Mouse (Mus musculus) CH12F3 (cell line): Measurements from ENCODE around the gene H2-M5.
"Not testable (repeated sequence)": the region's sequence is repeated elsewhere in the genome, so short reads cannot be mapped to it uniquely, and the experiment has no call there.

Source experiments
- in situ Hi-C: fragments of 300-500 bp; cut with MboI; formaldehyde crosslinking; loops from 2 replicates; pipeline ENCODE4 v1.14.3; 2020; ENCODE audit warnings: low sequenced_read_pairs

H2-M5 gene

DNA sequence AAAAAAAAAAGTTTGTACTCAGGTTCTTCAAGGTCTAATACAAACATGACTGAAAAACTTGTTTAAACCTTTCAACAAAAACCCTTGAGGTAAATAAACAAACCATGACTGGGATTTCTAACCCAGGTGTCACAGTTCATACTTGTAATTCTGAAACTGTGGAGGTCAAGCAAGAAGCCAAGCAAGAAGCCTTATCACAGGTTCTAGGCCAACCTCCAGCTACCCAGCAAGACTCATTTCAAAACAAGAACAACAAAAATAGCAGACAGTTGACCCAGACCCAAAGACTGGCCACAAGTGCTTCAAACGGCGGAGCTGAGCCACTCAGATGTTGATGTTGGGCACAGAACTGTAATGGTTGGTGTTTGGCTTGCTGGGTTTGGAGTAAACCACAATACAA lies 5.2 kb upstream of the H2-M5 start:
- in situ Hi-C loops = no loop called here

DNA sequence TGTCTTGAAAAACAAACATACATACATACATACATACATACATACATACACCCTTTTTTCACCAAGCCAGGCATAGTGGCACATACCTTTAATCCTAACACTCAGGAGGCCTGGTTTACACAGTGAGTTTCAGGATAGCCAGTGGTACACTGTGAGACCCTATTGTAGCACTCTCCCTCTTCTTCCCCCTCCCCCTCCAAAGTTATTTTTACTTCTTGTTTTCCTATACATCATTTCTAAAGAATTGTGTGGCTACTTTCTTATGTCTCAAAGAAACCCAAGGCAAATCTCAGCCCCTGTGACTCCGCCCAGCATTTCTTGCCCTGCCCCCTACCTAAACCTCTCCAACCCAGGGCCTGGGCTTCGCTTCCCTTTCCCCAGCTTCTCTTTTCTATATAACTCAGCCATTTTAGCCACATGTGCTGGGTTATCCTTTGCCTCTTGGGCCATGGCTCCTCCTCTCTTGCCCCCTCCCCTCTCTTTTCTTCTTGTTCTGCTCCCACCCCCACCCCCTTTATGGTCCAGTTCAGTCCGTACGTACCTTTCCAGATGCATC lies 4.5 kb upstream of the H2-M5 start:
- in situ Hi-C loops = no loop called here

DNA sequence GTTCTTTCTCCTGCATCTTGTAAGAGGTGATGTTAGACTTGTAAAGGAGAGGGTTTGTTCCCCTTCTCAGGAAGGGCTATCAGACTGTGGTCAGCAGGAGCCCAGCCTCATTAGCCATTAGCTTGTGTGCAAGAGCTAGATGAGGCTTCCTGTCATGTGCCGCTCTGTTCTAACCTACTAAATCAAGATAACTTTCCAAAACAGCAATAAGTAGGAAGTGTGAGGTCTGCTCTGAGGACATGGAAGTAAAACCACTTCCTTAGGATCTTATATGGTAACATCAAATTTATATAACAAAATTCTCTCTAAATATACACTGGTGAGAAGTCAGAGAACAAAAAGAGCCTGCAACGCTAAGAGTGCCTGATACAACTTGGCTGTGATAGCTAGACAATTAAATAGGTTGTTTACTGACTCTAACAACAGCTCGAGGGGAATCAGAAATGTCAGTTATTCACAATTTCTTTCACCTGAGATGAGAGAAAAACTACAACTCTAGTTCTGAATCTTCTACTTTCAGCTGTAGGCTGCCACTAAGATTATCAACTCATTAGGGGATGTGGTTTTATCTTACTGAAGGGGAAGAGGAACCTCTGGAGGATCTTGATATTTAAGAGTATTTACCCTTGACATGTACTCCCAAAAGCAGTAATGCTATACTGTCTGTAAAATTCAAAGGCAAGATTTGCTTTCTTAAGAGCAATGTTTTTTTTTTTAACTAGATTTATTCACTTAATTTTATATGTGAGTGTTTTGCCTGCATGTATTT lies 3.2 kb upstream of the H2-M5 start:
- in situ Hi-C loops = no loop called here

DNA sequence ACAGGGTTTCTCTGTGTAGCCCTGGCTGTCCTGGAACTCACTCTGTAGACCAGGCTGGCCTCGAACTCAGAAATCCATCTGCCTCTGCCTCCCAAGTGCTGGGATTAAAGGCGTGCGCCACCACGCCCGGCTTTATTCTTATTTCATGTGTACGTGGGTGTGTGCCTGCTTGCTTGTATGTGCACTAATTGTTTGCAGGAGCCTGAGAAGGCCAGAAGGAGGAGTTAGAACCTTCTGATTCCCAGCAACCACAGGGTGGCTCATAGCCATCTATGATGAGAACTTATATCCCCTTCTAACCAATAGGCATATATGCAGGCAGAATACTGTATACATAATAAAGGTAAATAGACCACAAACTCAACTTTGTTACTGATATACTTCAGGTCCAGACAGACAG lies 1.3 kb upstream of the H2-M5 start:
- in situ Hi-C loops = not testable (repeated sequence)

DNA sequence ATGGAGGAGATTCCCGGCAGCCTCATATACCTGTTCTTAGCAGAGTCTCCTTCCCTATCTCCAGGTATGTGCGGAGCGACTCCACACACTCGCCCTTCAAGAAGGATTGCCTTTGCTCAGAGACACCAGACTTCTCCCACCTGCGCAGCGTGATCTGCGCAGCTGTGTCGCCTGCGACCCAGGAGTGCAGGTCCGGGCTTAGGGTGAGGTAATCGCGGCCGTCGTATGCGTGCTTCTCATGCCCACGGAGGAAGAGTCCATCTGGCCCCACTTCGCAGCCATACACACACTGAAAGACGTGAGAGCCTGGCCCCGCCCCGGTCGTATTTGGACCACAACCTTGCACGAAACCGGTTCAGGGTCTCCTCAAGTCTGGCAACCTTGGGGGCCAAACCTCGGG lies 862 bp downstream of the H2-M5 start:
- in situ Hi-C loops = no loop called here

DNA sequence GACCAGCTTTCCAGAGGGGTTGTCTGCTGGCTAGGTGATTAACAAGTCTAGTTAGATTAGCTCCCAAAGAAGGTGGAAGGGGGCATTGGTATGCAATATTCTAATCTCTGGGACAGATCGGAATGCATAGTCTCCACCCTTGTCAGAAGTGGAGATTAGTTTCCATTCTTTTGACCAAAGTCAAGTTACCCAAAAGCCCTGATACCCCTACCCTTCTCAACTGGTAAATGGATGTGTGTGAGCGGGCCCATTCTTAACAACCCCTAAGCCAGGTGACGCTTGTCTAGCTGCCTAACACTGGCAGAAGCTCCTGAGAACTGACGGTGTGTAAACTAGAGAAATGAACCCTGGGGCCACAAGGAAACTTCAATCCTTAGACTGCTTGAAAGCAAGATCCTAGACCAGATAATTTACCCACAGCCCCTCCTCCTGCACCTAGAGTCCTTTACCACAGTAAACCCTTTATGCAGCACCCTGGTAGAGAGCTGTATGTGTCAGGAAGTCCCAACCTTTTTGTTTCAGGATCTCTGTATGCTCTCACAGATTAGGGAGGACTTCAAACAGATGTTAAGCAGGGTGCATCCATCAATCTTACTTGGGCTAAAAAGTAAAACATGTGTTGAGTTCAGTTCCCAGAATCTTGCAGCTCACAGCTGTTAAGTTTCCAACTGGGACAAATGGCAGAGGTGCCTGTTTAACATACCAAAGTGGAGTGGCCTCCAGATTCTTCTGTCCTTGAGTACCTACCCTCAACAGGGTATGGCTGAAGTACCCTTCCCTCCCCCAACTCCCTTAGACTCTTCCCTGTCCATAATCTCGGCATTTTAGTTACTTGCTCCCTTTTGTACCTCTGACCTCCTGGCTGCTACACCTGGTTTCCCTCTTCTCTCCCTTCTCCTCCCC lies 6.8 kb downstream of the H2-M5 start:
- in situ Hi-C loops = no loop called here

DNA sequence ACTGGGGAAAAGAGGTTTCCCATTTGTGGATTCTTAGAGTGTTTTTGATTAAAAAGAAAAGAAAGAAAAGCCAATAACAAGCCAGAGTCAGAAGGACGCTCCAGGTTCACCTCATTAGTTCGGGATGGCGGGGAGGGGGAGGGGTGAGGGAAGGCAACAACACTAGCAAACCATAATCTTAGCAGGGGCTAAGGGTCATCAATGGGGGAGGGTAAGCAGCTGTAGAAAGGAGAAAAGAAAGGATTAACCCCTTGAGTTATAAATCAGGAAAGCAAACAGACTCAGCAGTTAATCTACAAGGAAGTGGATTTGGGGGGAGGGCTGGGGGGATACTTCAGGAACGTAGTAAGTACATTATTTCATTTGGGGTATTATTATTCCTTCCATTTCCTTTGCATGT lies 7.5 kb downstream of the H2-M5 start:
- in situ Hi-C loops = no loop called here

DNA sequence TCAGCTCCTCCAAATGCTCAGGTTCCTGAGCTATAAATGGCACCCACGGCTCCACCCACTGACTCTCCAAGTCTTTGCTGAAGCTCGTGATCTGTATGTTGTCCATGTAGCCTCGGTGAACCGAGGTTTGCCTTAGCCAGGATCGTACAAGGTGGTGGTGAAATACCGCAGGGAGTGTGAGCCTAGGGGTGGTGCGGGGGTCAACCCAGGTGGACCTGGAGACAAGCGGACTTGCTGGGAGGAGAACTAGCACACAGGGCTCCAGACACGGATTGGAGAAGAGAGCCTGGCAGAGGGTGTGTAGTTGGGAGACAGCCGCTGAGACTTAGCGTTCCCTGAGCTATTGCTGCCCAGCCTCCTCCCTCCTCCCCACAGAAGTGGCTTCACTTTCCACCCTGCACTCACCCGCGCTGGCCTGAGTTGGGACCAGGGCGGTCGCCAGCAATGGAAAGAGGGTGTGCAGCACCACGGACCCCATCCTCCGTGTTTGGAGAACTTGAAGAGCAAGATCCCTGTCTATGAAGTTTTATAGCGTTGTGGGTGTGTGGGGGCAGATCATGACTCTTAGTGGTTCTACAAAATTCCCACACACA lies 8.0 kb downstream of the H2-M5 start, which contains the start of gene 2410137M14Rik:
TSS of gene 2410137M14Rik (minus strand) at position 17 of the 593 bp plus-strand sequence.
- in situ Hi-C loops = no loop called here

DNA sequence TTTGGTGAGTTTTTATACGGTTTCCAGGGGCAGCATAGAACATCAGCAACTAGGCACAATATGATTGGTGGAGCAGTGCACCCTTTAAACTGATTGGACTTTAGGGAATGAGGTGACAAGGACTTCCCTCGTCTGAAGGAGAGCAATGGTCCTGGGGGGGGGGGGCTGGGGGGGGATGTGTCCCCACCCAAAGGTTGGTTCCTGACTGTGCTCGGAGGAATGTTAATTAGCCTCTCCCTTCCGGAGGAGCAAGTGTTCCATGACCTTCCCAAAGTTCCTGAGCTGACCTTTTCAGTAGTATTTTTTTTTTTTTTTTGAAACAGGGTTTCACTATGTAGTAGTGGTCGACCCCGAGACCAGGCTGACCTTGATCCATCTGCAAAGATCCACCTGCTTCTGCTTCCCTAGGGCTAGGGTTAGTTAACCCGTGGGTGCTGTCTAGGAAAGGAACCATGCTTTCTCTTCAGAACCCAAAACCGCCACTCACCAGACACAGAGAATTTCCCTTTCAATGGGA lies 16.0 kb downstream of the H2-M5 start:
- in situ Hi-C loops = no loop called here

DNA sequence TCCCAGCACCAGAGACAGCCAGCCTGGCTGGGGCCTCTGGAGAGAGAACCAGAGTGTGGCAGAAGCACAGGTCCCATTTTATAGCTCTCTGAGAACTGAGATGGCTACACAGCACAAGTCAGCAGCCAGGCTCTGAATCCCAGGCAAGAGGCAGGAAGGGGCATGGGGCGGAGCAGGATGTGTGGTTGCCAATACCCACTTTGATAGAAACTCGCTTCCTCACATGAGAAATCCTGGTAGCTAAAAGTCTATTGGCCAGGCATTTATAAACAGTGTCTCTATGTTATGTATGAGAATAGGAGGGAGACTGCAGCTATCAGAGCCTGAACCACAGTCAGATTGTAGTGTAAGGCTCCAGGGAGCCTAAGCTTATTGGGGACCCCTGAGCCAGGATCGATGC lies 16.5 kb downstream of the H2-M5 start:
- in situ Hi-C loops = no loop called here

DNA sequence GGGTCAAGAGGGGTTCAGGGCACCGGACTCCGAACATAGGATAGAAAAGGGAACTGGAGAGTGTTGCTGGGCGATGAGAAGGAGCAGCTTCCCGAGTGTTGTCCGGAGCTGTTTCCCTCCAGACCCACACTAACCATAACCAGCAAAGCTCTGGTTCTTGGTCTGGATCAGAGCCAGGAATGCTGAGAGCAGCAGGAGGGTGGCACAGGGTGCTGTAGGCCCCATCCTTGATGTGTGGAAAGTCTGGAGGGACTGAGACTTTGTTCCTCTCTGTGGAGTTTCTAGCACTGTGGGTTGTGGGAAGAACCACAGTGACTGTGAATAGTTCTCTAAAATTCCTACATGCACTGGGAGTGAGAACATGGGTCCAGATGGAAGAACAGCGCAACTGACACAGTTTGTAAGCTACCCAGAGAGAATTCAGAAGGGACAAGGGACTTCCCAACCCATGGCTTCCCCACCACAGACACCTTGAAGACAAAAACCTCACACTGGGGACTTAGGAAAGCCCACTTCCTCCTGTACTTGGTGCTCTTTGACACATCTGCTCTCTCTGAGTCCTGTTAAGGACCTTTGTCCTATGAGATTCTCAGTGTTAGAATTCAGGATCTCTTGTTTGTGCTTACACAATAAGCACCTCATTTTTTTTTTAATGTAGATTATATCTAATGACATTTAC lies 18.0 kb downstream of the H2-M5 start:
- in situ Hi-C loops = no loop called here

DNA sequence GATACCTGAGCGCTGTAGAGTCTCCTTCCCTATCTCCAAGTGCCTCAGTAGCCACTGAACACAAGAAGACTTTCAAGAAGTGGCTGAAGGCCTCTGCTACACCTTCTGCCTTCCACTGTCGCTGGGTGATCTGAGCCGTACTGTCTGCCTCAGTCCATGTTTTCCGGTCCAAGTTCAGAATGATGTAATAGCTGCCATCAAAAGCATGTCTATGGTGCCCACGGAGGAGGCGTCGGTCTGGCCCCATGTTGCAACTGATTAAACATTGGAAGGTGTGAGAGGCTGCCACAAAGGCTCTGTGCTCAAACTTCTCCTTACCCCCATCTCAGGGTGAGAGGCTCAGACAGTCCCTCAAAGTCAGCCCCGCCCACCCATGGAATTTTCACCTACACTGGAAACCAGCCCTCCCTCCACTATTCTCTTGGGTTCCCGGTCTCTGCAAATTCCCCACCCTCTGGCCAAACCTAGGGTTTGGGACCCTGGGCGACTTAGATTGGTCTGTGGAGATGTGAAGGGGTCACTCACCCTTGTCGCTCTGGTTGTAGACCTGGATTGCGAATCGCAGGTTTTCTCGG lies 18.9 kb downstream of the H2-M5 start:
- in situ Hi-C loops = no loop called here

DNA sequence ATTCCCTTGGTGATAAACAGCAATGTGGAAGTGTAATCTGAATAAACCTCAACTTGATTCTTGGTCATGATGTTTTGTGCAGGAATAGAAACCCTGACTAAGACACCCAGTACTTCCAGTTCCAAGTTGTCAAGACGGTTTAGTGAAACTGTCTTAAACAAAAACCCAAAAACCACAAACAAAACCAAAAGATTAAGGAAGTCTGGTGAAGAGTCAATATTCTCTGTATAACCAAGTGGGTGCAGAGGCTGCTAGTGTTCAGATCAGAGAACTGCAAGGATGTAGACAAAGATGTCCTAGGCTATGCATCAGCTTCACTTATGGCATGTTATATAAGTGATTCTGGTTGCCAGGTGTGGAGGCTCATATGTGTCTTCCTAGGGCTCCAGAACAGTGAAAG lies 22.5 kb downstream of the H2-M5 start:
- in situ Hi-C loops = no loop called here

DNA sequence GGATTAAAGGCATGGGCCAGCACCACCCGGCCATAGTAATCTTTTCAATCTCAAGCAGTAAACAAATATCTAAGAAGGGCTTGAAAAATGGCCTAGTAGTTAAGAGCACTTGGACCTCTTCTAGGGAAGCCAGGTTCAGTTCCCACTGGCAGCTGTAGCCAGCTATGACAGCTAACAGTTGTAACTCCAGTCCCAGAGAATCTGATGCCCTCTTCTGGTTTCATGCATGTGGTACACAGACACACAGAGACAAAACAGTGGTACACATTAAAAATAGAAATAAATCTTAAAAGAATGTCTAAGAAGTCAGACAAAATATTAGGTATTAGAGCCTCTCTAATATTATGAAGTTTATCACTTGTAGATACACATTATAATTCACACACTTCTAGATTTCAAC lies 28.2 kb downstream of the H2-M5 start:
- in situ Hi-C loops = no loop called here

DNA sequence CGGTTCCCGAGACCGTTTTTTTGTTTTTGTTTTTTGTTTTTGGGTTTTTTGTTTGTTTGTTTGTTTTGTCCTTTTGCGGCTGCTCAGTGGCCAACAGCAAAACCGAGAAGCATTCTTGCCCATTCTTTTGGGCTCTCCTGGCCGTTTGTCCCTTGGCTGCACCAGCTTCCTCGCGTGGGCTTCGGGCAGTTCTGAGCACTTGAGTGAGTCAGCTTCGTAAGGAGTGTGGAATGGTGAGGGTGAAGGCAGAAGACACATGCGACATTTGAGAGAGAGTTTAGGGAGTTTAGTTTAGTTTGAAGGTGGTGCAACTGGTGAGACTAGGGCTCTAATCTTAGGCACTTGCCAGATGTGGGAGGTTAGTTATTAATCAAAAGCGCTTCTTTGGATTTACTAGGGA lies 30.5 kb downstream of the H2-M5 start:
- in situ Hi-C loops = no loop called here

DNA sequence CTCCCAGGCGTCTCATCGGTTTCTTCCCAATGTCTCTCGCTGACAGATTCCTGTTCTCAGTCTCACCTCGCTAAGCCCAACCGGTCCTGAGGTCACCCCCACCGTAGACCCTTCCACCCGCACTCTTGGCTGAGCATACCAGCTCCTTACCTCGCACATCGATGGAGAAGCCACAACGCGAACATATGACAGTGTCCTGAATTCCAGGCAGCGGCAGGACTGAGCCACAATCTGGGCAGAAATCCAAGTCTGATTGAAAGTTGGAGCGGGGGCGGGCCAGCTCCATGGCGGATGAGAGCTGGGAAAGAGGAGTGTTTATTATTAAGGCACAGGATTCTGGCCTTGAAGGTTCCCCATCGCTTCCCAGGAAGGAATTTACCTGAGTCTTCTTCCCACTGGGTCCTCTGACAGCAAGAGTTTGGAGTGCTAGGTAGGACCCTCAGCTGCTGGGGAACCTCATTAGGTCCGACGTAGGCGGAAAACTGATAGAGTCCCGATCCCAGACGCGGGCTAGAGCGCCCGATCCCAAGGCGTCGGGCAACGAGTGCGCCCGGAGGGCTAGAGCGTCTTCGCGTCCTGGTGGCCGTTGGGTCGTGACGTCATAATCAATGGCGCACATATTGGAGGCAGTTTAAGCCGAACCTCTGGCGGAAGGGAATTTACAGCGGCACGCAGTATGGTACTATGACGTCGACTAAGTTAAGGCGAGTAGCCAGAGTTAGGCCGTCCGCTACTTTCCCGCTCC lies 31.2 kb downstream of the H2-M5 start, which contains the start of the genes Znrd1 and Znrd1as:
TSS of gene Znrd1 (minus strand) at position 561 of the 745 bp plus-strand sequence.
TSS of gene Znrd1as (plus strand) at position 594 of the 745 bp plus-strand sequence.
- in situ Hi-C loops = no loop called here

DNA sequence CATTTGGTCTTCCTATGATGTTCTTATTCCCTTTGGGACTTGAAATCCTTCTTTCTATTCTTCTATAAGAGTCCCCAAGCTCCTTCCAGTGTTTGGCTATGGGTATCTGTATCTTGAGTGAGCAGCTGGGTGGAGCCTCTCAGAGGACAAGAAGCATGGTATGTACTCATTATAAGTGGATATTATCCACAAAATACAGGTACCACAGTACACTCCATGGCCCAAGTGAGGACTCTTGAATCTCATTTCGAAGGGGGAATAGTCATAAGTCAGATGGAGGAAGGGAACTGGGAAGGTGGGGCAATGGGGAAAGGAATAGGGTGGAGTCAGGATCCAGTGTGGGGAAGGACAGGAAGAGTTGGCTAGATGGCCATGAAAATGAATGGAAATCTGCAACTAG lies 36.3 kb downstream of the H2-M5 start:
- in situ Hi-C loops = no loop called here

DNA sequence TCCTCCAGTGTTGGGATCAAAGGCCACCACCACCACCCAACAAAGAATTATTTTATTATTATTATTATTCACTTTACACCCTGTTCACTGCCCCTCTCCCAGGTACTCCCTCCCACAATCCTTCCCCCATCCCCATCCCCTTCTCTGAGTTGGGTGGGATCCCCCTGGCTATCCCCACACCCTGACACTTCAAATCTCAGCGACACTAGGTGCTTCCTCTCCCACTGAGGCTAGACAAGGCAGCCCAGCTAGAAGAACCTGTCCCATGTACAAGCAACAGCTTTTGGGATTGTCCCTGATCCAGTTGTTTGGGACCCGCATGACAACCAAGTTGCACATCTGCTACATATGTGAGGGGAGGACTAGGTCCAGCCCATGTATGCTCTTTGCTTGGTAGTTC lies 36.7 kb downstream of the H2-M5 start:
- in situ Hi-C loops = no loop called here
